Mouse (Mus musculus): ENCODE results near the gene Havcr2.

Gene Havcr2

GRCm38 (mm10) chr11:46449461-46450080 is 5.2 kb upstream of the Havcr2 start:
- intact Hi-C loops (cut with DNase I), result no loop called here

GRCm38 (mm10) chr11:46459960-46460359 is 5.2 kb downstream of the Havcr2 start:
- intact Hi-C loops (cut with DNase I), result no loop called here

- intact Hi-C loops (cut with DNase I), result no loop called here
These were observed 6.6 kb downstream of the Havcr2 start for GRCm38 (mm10) chr11:46461362-46461761.

GRCm38 (mm10) chr11:46461931-46462330 is 7.2 kb downstream of the Havcr2 start:
- intact Hi-C loops (cut with DNase I), result no loop called here

- intact Hi-C loops (cut with DNase I), result no loop called here
These were observed 12.1 kb downstream of the Havcr2 start for GRCm38 (mm10) chr11:46466878-46467277.

- intact Hi-C loops (cut with DNase I), result no loop called here
These were observed 19.5 kb downstream of the Havcr2 start for GRCm38 (mm10) chr11:46474220-46474619.

GRCm38 (mm10) chr11:46479311-46479710 is 24.6 kb downstream of the Havcr2 start:
- intact Hi-C loops (cut with DNase I), result no loop called here

- intact Hi-C loops (cut with DNase I), result no loop called here
These were observed 25.8 kb downstream of the Havcr2 start for GRCm38 (mm10) chr11:46480517-46480916.

- intact Hi-C loops (cut with DNase I), result no loop called here
These were observed 33.5 kb downstream of the Havcr2 start for GRCm38 (mm10) chr11:46488231-46488630.

- intact Hi-C loops (cut with DNase I), result no loop called here
These were observed 33.9 kb downstream of the Havcr2 start for GRCm38 (mm10) chr11:46488650-46489049.

- intact Hi-C loops (cut with DNase I), result no loop called here
These were observed 52.4 kb downstream of the Havcr2 start for GRCm38 (mm10) chr11:46507146-46507545.

- intact Hi-C loops (cut with DNase I), result no loop called here
These were observed 55.2 kb downstream of the Havcr2 start for GRCm38 (mm10) chr11:46509900-46510299.

GRCm38 (mm10) chr11:46521341-46521740 is 66.6 kb downstream of the Havcr2 start:
- intact Hi-C loops (cut with DNase I), result loop anchor here (5.0 kb wide), 1 partner anchor 111 kb away; no protein-coding TSS in a partner anchor

- intact Hi-C loops (cut with DNase I), result loop anchor here (5.0 kb wide), 1 partner anchor 110 kb away; no protein-coding TSS in a partner anchor
These were observed 68.0 kb downstream of the Havcr2 start for GRCm38 (mm10) chr11:46522719-46523118.

- intact Hi-C loops (cut with DNase I), result loop anchor here (5.0 kb wide), 1 partner anchor 108 kb away; no protein-coding TSS in a partner anchor
These were observed 69.2 kb downstream of the Havcr2 start, which contains the start of gene Gm12169 for GRCm38 (mm10) chr11:46523912-46524311. Gm12169 (plus strand) TSS chr11:46524212.

- intact Hi-C loops (cut with DNase I), result no loop called here
These were observed 75.4 kb downstream of the Havcr2 start for GRCm38 (mm10) chr11:46530149-46530548.
